Mouse (Mus musculus): ENCODE data around the gene Grsf1. TPM values are rescaled to one million over a fixed set of nuclear protein-coding genes. Genes with fewer than 3 reads are reported as not detected.

The Grsf1 gene
- polyA plus RNA-seq, 1 experiment: 60.7 TPM

DNA sequence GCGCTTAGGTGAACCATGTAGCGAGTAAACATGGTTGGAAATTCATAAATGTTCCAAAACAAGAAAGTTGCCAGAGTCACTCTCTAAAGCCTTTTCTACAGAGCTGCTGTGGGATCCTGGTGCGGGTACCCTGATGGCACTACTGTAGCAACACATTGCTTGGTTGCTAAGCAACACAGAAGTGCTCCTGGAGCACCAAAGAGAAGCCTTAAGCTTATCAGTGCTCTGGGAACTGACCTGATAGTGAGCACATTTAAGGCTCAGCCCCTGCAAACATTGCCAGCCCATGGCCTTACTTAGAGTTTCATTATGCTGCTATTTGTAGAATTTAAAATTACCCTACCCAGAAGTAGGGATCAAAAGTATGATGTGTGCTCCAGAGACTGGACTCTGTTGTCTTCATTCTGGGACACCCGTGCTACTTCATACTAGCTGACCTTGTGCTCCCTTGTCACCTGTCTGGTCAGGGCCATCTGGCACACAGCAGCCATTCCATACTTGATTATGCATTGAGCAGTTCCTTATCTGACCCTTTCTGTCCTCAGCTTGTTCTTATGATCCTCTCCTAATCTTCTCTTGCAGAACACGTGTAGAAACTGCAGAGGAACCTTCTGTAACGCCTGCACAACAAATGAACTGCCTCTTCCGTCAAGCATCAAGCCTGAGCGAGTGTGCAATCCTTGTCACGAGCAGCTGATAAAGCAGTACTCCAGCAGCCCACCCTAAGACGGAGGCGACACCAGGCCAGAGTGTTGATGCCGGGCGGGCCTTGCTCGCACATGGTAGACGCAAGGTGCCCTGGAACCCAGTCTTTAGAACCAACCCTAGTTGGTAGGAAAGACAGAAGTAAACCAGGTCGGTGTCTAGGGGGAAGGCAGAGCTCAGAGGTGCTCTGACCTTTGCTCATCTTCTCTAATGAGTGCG, 26.5 kb downstream of the Grsf1 start:
- TF ChIP-seq POLR2A (IDR thresholded peaks at IDR 0.05; ENCODE audit: low read depth, low read length) (no peak), CTCF (conservative IDR thresholded peaks at IDR 0.05; ENCODE audit: insufficient read depth, insufficient read length, low read depth, low read length) (no peak)
- H3K4me3 ChIP-seq (ENCODE audit: insufficient read depth, low read depth, low read length): no peak overlapping the region
- no peaks in the 10 kb centered on the region for H3K27me3 ChIP-seq (replicated peaks; ENCODE audit: control insufficient read depth, insufficient read depth, low read length)
- peaks cover 11% of the 10 kb centered on the region for H3K36me3 ChIP-seq (ENCODE audit: control insufficient read depth, insufficient read depth, low read length)
- DNase-seq: no peak
- 86% methylated on average over 17 of the region's 17 CpGs for WGBS
- H3K4me1 ChIP-seq (ENCODE audit: control insufficient read depth, insufficient read depth, low read length): peaks cover 8% of the 10 kb centered on the region; the same call in 1 of the 2 replicates
- H3K27ac ChIP-seq (ENCODE audit: insufficient read depth, low read depth, low read length): no peak overlapping the region

- H3K36me3 ChIP-seq (ENCODE audit: control insufficient read depth, insufficient read depth, low read length): peaks cover 7% of the 10 kb centered on the region
- peak; percentile 89 for DNase-seq
- 23% methylated on average over 5 of the region's 5 CpGs for WGBS
- no peak overlapping the region for H3K27ac ChIP-seq (ENCODE audit: insufficient read depth, low read depth, low read length)
- H3K4me3 ChIP-seq (ENCODE audit: insufficient read depth, low read depth, low read length): no peak overlapping the region
- H3K4me1 ChIP-seq (ENCODE audit: control insufficient read depth, insufficient read depth, low read length): peaks cover 13% of the 10 kb centered on the region; the same call in 1 of the 2 replicates
- H3K27me3 ChIP-seq (replicated peaks; ENCODE audit: control insufficient read depth, insufficient read depth, low read length): no peaks in the 10 kb centered on the region
- TF ChIP-seq CTCF (conservative IDR thresholded peaks at IDR 0.05; ENCODE audit: insufficient read depth, insufficient read length, low read depth, low read length) (no peak), POLR2A (IDR thresholded peaks at IDR 0.05; ENCODE audit: low read depth, low read length) (no peak)
Observed at GRCm38 (mm10) chr5:88645405-88645804, 30.6 kb downstream of the Grsf1 start.

DNA sequence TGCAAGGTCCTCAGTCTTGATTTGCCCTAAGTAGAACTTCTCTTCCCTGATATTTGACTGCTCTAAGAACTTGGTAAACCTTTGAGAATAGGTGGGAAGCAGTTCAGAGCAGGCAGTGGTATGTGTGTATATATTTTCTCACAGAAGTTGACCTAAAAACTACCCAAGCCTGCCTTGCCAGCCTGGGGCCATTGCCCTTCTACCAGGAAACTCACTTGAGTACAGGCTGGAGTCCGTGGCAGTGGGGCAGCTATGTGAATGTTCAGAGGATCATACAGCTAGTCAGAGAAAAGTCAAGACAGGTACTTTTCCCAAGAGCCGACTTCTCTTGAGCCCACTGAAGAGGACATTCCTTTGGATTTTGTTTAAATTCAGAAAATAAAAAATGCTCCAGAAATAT, 31.1 kb downstream of the Grsf1 start:
- H3K36me3 ChIP-seq (ENCODE audit: control insufficient read depth, insufficient read depth, low read length): peaks cover 7% of the 10 kb centered on the region
- peak overlapping the region; percentile 13; the same call in 1 of the 2 replicates for H3K27ac ChIP-seq (ENCODE audit: insufficient read depth, low read depth, low read length)
- no peak overlapping the region for H3K4me3 ChIP-seq (ENCODE audit: insufficient read depth, low read depth, low read length)
- H3K4me1 ChIP-seq (ENCODE audit: control insufficient read depth, insufficient read depth, low read length): peaks cover 13% of the 10 kb centered on the region; the same call in 1 of the 2 replicates
- no peaks in the 10 kb centered on the region for H3K27me3 ChIP-seq (replicated peaks; ENCODE audit: control insufficient read depth, insufficient read depth, low read length)
- TF ChIP-seq POLR2A (IDR thresholded peaks at IDR 0.05; ENCODE audit: low read depth, low read length): no peak
- TF ChIP-seq CTCF (conservative IDR thresholded peaks at IDR 0.05; ENCODE audit: insufficient read depth, insufficient read length, low read depth, low read length): no peak
- 27% methylated on average over 2 of the region's 2 CpGs for WGBS
- peak; percentile 60 for DNase-seq

- WGBS: 69% methylated on average over 9 of the region's 9 CpGs
- Histone ChIP-seq H3K27ac (ENCODE audit: insufficient read depth, low read depth, low read length) (no peak overlapping the region), H3K4me1 (ENCODE audit: control insufficient read depth, insufficient read depth, low read length) (peaks cover 13% of the 10 kb centered on the region; the same call in 1 of the 2 replicates), H3K4me3 (ENCODE audit: insufficient read depth, low read depth, low read length) (no peak overlapping the region), H3K36me3 (ENCODE audit: control insufficient read depth, insufficient read depth, low read length) (peaks cover 11% of the 10 kb centered on the region), H3K27me3 (replicated peaks; ENCODE audit: control insufficient read depth, insufficient read depth, low read length) (no peaks in the 10 kb centered on the region)
- TF ChIP-seq POLR2A (IDR thresholded peaks at IDR 0.05; ENCODE audit: low read depth, low read length) (no peak), CTCF (conservative IDR thresholded peaks at IDR 0.05; ENCODE audit: insufficient read depth, insufficient read length, low read depth, low read length) (no peak)
- peak; percentile 36 for DNase-seq
Observed at GRCm38 (mm10) chr5:88643491-88643890, 32.5 kb downstream of the Grsf1 start.

DNA sequence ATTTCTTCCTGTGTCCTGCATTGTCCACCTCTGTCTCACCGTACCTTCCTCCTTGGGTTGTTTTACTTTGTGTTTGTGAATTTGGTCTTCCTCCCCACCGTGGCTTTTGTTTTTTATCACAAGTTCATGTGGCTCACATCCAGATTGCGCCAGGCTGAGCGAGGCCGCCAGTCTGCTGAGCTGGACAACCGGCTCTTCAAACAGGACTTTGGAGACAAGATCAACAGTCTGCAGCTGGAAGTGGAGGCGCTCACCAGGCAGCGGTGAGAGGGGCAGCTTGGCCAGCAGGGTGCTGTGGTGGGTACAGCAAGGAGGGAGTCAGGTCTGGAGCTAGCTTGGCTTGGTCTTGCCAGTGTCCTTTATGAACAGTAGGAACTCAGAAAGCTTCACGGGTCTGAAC, 33.2 kb downstream of the Grsf1 start:
- peaks cover 11% of the 10 kb centered on the region for H3K36me3 ChIP-seq (ENCODE audit: control insufficient read depth, insufficient read depth, low read length)
- peaks cover 13% of the 10 kb centered on the region; the same call in 1 of the 2 replicates for H3K4me1 ChIP-seq (ENCODE audit: control insufficient read depth, insufficient read depth, low read length)
- DNase-seq: peak; percentile 65
- H3K4me3 ChIP-seq (ENCODE audit: insufficient read depth, low read depth, low read length): no peak overlapping the region
- WGBS: 44% methylated on average over 9 of the region's 9 CpGs
- TF ChIP-seq CTCF (conservative IDR thresholded peaks at IDR 0.05; ENCODE audit: insufficient read depth, insufficient read length, low read depth, low read length) (no peak), POLR2A (IDR thresholded peaks at IDR 0.05; ENCODE audit: low read depth, low read length) (no peak)
- no peaks in the 10 kb centered on the region for H3K27me3 ChIP-seq (replicated peaks; ENCODE audit: control insufficient read depth, insufficient read depth, low read length)
- H3K27ac ChIP-seq (ENCODE audit: insufficient read depth, low read depth, low read length): no peak overlapping the region

DNA sequence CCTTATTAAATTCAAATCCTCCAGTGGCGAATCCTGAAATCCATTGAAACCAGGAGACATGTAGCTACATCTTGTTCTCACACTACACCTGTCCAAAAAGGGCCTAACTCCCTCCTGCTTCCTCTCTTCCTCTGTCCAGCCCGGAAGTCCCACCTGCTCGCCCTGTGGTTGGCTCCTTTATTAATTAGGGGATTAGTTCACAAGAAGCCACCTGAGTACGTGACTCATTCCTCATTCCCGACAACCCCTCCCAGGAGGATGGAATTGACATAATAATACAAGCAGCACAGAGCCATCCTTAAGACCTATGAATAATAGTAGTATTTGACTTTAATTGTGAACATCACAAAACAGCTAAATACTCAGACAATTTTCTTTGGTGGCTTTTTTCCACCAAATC, 41.9 kb downstream of the Grsf1 start:
- WGBS: 92% methylated on average over 5 of the region's 5 CpGs
- peaks cover 13% of the 10 kb centered on the region; the same call in 1 of the 2 replicates for H3K4me1 ChIP-seq (ENCODE audit: control insufficient read depth, insufficient read depth, low read length)
- no peak overlapping the region for H3K4me3 ChIP-seq (ENCODE audit: insufficient read depth, low read depth, low read length)
- no peaks in the 10 kb centered on the region for H3K27me3 ChIP-seq (replicated peaks; ENCODE audit: control insufficient read depth, insufficient read depth, low read length)
- no peak for DNase-seq
- no peak overlapping the region for H3K27ac ChIP-seq (ENCODE audit: insufficient read depth, low read depth, low read length)
- TF ChIP-seq CTCF (conservative IDR thresholded peaks at IDR 0.05; ENCODE audit: insufficient read depth, insufficient read length, low read depth, low read length) (no peak), POLR2A (IDR thresholded peaks at IDR 0.05; ENCODE audit: low read depth, low read length) (no peak)
- peaks cover 10% of the 10 kb centered on the region for H3K36me3 ChIP-seq (ENCODE audit: control insufficient read depth, insufficient read depth, low read length)

- TF ChIP-seq CTCF (conservative IDR thresholded peaks at IDR 0.05; ENCODE audit: insufficient read depth, insufficient read length, low read depth, low read length): no peak
- Histone ChIP-seq H3K4me3 (ENCODE audit: insufficient read depth, low read depth, low read length) (no peak overlapping the region), H3K36me3 (ENCODE audit: control insufficient read depth, insufficient read depth, low read length) (peaks cover 7% of the 10 kb centered on the region), H3K27ac (ENCODE audit: insufficient read depth, low read depth, low read length) (no peak overlapping the region), H3K4me1 (ENCODE audit: control insufficient read depth, insufficient read depth, low read length) (peaks cover 13% of the 10 kb centered on the region; the same call in 1 of the 2 replicates), H3K27me3 (replicated peaks; ENCODE audit: control insufficient read depth, insufficient read depth, low read length) (no peaks in the 10 kb centered on the region)
- 51% methylated on average over 9 of the region's 9 CpGs for WGBS
- peak; percentile 92 for DNase-seq
Observed at GRCm38 (mm10) chr5:88632463-88632862, 43.5 kb downstream of the Grsf1 start.
